Mouse (Mus musculus): ENCODE results near the gene Calu. TPM values are rescaled to one million over a fixed set of nuclear protein-coding genes. Genes with fewer than 3 reads are reported as not detected.

The Calu gene
- total RNA-seq, 1 experiment: 321 TPM

DNA sequence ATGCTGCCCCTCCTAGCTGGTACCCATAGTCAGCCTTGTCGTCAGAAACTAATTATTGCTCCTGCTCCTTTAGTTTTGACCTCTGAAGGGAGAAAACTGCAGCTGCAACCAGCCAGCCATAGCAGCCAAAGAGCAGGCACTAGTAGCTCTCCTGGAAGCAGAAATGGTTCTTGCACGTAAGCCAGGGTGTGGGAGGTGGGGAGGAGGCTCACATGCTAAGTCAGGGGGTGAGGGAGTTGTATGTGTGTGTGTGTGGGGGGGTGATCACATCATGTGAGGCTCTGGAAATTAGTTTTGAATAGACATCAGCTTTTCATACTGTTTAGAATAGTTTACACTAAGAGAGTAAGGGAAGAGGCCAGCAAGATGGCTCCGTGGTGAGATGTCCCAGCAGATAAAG is 29.9 kb upstream of the Calu start:
- no peak overlapping the region for H3K9ac ChIP-seq (ENCODE audit: insufficient read depth, low read depth, low read length, poor library complexity, severe bottlenecking)
- DNase-seq (ENCODE audit: low read depth, low spot score): no peak
- H3K9me3 ChIP-seq (ENCODE audit: control insufficient read depth, insufficient read depth, low read depth, low read length): no peaks in the 10 kb centered on the region
- in situ Hi-C loops (cut with MboI; ENCODE audit: low sequenced_read_pairs in 2 of 2, unreplicated experiment in 2 of 2): no loop called here
- H3K4me3 ChIP-seq (ENCODE audit: insufficient read depth in 1 of 2, low read depth in 1 of 2, low read length in 2 of 2, poor library complexity in 1 of 2, severe bottlenecking in 1 of 2): no peak overlapping the region
- no peaks in the 10 kb centered on the region for H3K36me3 ChIP-seq (ENCODE audit: control insufficient read depth, insufficient read depth, low read length, poor library complexity, severe bottlenecking)
- H3K4me1 ChIP-seq (ENCODE audit: control insufficient read depth in 2 of 2, insufficient read depth in 2 of 2, low read length in 2 of 2, poor library complexity in 1 of 2): no peaks in the 10 kb centered on the region
- TF ChIP-seq ZNF384 (IDR thresholded peaks at IDR 0.05; ENCODE audit: low read depth, low read length) (no peak), CHD2 (IDR thresholded peaks at IDR 0.05; ENCODE audit: low read depth, low read length) (no peak), MAFK (IDR thresholded peaks at IDR 0.05; ENCODE audit: insufficient read depth, low read depth, low read length) (no peak), HCFC1 (IDR thresholded peaks at IDR 0.05; ENCODE audit: borderline replicate concordance, insufficient read depth, low read length) (no peak), ZC3H11A (IDR thresholded peaks at IDR 0.05; ENCODE audit: borderline replicate concordance, low read depth, low read length) (no peak)
- H3K27ac ChIP-seq (ENCODE audit: insufficient read depth, low read depth, low read length, poor library complexity, severe bottlenecking): no peak overlapping the region

GRCm38 (mm10) chr6:29318879-29319278 is 29.0 kb upstream of the Calu start, which contains the start of gene Fam71f1:
TSS of gene Fam71f1 (plus strand) at chr6:29319140.
- no peaks in the 10 kb centered on the region for H3K4me1 ChIP-seq (ENCODE audit: control insufficient read depth in 2 of 2, insufficient read depth in 2 of 2, low read length in 2 of 2, poor library complexity in 1 of 2)
- no peaks in the 10 kb centered on the region for H3K9me3 ChIP-seq (ENCODE audit: control insufficient read depth, insufficient read depth, low read depth, low read length)
- H3K27ac ChIP-seq (ENCODE audit: insufficient read depth, low read depth, low read length, poor library complexity, severe bottlenecking): no peak within 1 kb of the TSS
- no peak within 1 kb of the TSS for H3K4me3 ChIP-seq (ENCODE audit: insufficient read depth in 1 of 2, low read depth in 1 of 2, low read length in 2 of 2, poor library complexity in 1 of 2, severe bottlenecking in 1 of 2)
- in situ Hi-C loops (cut with MboI; ENCODE audit: low sequenced_read_pairs in 2 of 2, unreplicated experiment in 2 of 2): no loop called here
- no peak for DNase-seq (ENCODE audit: low read depth, low spot score)
- TF ChIP-seq CHD2 (IDR thresholded peaks at IDR 0.05; ENCODE audit: low read depth, low read length) (no peak), ZC3H11A (IDR thresholded peaks at IDR 0.05; ENCODE audit: borderline replicate concordance, low read depth, low read length) (no peak), ZNF384 (IDR thresholded peaks at IDR 0.05; ENCODE audit: low read depth, low read length) (no peak), HCFC1 (IDR thresholded peaks at IDR 0.05; ENCODE audit: borderline replicate concordance, insufficient read depth, low read length) (no peak), MAFK (IDR thresholded peaks at IDR 0.05; ENCODE audit: insufficient read depth, low read depth, low read length) (no peak)
- H3K36me3 ChIP-seq (ENCODE audit: control insufficient read depth, insufficient read depth, low read length, poor library complexity, severe bottlenecking): no peaks in the 10 kb centered on the region
- H3K9ac ChIP-seq (ENCODE audit: insufficient read depth, low read depth, low read length, poor library complexity, severe bottlenecking): no peak within 1 kb of the TSS

DNA sequence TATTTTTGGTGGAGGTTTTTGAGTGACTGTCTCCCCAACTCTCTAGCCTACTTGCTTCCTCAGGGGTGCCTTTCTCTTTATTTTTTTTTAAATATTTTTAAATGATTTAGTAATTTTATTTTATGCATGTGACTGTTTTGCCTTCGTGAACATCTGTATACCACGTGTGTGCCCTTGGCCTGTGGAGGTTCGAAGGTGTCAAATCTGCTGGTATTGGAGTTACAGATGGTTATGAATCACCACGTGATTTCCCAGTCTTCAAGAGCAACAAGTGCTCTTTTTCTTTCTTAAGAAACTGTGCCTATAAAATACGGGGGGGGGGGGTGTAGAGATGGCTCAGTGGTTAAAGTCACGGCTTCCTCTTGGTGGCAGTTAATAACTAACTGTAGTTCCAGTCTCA is 26.3 kb upstream of the Calu start:
- H3K4me1 ChIP-seq (ENCODE audit: control insufficient read depth in 2 of 2, insufficient read depth in 2 of 2, low read length in 2 of 2, poor library complexity in 1 of 2): no peaks in the 10 kb centered on the region
- no peak overlapping the region for H3K9ac ChIP-seq (ENCODE audit: insufficient read depth, low read depth, low read length, poor library complexity, severe bottlenecking)
- no peaks in the 10 kb centered on the region for H3K36me3 ChIP-seq (ENCODE audit: control insufficient read depth, insufficient read depth, low read length, poor library complexity, severe bottlenecking)
- no peaks in the 10 kb centered on the region for H3K9me3 ChIP-seq (ENCODE audit: control insufficient read depth, insufficient read depth, low read depth, low read length)
- H3K27ac ChIP-seq (ENCODE audit: insufficient read depth, low read depth, low read length, poor library complexity, severe bottlenecking): no peak overlapping the region
- no peak overlapping the region for H3K4me3 ChIP-seq (ENCODE audit: insufficient read depth in 1 of 2, low read depth in 1 of 2, low read length in 2 of 2, poor library complexity in 1 of 2, severe bottlenecking in 1 of 2)
- in situ Hi-C loops (cut with MboI; ENCODE audit: low sequenced_read_pairs in 2 of 2, unreplicated experiment in 2 of 2): no loop called here
- TF ChIP-seq ZC3H11A (IDR thresholded peaks at IDR 0.05; ENCODE audit: borderline replicate concordance, low read depth, low read length): no peak
- no peak for TF ChIP-seq MAFK (IDR thresholded peaks at IDR 0.05; ENCODE audit: insufficient read depth, low read depth, low read length)
- TF ChIP-seq ZNF384 (IDR thresholded peaks at IDR 0.05; ENCODE audit: low read depth, low read length): no peak
- no peak for TF ChIP-seq CHD2 (IDR thresholded peaks at IDR 0.05; ENCODE audit: low read depth, low read length)
- TF ChIP-seq HCFC1 (IDR thresholded peaks at IDR 0.05; ENCODE audit: borderline replicate concordance, insufficient read depth, low read length): no peak
- DNase-seq (ENCODE audit: low read depth, low spot score): no peak

DNA sequence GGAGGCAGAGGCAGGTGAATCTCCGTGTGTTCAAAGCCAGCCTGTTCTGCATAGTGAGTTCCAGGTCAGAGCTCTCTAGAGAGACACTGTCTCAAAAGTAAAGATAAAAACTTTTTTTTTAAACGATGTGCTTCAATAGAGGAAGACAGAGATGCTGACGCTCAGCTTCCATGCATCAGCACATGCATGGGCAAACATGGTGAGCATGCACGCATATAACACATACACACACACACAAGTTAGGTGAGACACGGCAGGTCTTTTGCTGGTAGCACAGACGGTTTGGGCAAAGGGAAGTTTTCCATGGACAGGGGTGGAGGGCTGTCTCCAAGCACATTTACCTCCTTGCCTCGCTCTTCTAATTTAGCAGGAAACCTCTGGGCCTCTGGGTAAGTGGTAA is 25.7 kb upstream of the Calu start:
- no peaks in the 10 kb centered on the region for H3K9me3 ChIP-seq (ENCODE audit: control insufficient read depth, insufficient read depth, low read depth, low read length)
- no peak overlapping the region for H3K27ac ChIP-seq (ENCODE audit: insufficient read depth, low read depth, low read length, poor library complexity, severe bottlenecking)
- in situ Hi-C loops (cut with MboI; ENCODE audit: low sequenced_read_pairs in 2 of 2, unreplicated experiment in 2 of 2): no loop called here
- H3K36me3 ChIP-seq (ENCODE audit: control insufficient read depth, insufficient read depth, low read length, poor library complexity, severe bottlenecking): no peaks in the 10 kb centered on the region
- TF ChIP-seq ZNF384 (IDR thresholded peaks at IDR 0.05; ENCODE audit: low read depth, low read length): no peak
- TF ChIP-seq MAFK (IDR thresholded peaks at IDR 0.05; ENCODE audit: insufficient read depth, low read depth, low read length): no peak
- no peak for TF ChIP-seq ZC3H11A (IDR thresholded peaks at IDR 0.05; ENCODE audit: borderline replicate concordance, low read depth, low read length)
- TF ChIP-seq HCFC1 (IDR thresholded peaks at IDR 0.05; ENCODE audit: borderline replicate concordance, insufficient read depth, low read length): no peak
- no peak for TF ChIP-seq CHD2 (IDR thresholded peaks at IDR 0.05; ENCODE audit: low read depth, low read length)
- H3K9ac ChIP-seq (ENCODE audit: insufficient read depth, low read depth, low read length, poor library complexity, severe bottlenecking): no peak overlapping the region
- no peak overlapping the region for H3K4me3 ChIP-seq (ENCODE audit: insufficient read depth in 1 of 2, low read depth in 1 of 2, low read length in 2 of 2, poor library complexity in 1 of 2, severe bottlenecking in 1 of 2)
- DNase-seq (ENCODE audit: low read depth, low spot score): no peak
- no peaks in the 10 kb centered on the region for H3K4me1 ChIP-seq (ENCODE audit: control insufficient read depth in 2 of 2, insufficient read depth in 2 of 2, low read length in 2 of 2, poor library complexity in 1 of 2)

DNA sequence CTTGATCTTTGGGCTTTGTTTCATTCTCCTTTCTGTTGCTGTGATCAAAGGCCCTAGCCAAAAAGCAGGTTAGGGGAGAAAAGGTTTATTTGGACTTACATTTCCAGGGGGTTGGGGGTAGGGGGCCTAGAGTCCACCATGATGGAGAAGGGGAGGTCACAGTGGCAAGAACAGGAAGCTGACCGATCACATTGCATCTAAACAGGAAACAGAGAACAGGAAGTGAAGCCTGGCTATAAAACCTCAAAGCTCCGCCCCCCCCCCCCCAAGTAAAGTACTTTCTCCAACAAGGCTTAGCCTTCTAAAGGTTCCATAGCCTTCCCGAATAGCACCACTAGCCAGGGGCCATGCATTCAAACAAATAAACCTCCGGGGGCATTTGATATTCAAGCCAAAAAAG is 25.1 kb upstream of the Calu start:
- no peak overlapping the region for H3K9ac ChIP-seq (ENCODE audit: insufficient read depth, low read depth, low read length, poor library complexity, severe bottlenecking)
- no peak overlapping the region for H3K27ac ChIP-seq (ENCODE audit: insufficient read depth, low read depth, low read length, poor library complexity, severe bottlenecking)
- no peak overlapping the region for H3K4me3 ChIP-seq (ENCODE audit: insufficient read depth in 1 of 2, low read depth in 1 of 2, low read length in 2 of 2, poor library complexity in 1 of 2, severe bottlenecking in 1 of 2)
- in situ Hi-C loops (cut with MboI; ENCODE audit: low sequenced_read_pairs in 2 of 2, unreplicated experiment in 2 of 2): no loop called here
- TF ChIP-seq ZC3H11A (IDR thresholded peaks at IDR 0.05; ENCODE audit: borderline replicate concordance, low read depth, low read length) (no peak), MAFK (IDR thresholded peaks at IDR 0.05; ENCODE audit: insufficient read depth, low read depth, low read length) (no peak)
- no peaks in the 10 kb centered on the region for H3K4me1 ChIP-seq (ENCODE audit: control insufficient read depth in 2 of 2, insufficient read depth in 2 of 2, low read length in 2 of 2, poor library complexity in 1 of 2)
- no peaks in the 10 kb centered on the region for H3K9me3 ChIP-seq (ENCODE audit: control insufficient read depth, insufficient read depth, low read depth, low read length)
- no peaks in the 10 kb centered on the region for H3K36me3 ChIP-seq (ENCODE audit: control insufficient read depth, insufficient read depth, low read length, poor library complexity, severe bottlenecking)
- no peak for DNase-seq (ENCODE audit: low read depth, low spot score)
